Mouse (Mus musculus): ENCODE results near the gene Rbm38. TPM values are rescaled to one million over a fixed set of nuclear protein-coding genes. Genes with fewer than 3 reads are reported as not detected.

The Rbm38 gene
- total and polyA plus RNA-seq, 2 experiments from 2014 or later: 119 to 135 TPM

DNA sequence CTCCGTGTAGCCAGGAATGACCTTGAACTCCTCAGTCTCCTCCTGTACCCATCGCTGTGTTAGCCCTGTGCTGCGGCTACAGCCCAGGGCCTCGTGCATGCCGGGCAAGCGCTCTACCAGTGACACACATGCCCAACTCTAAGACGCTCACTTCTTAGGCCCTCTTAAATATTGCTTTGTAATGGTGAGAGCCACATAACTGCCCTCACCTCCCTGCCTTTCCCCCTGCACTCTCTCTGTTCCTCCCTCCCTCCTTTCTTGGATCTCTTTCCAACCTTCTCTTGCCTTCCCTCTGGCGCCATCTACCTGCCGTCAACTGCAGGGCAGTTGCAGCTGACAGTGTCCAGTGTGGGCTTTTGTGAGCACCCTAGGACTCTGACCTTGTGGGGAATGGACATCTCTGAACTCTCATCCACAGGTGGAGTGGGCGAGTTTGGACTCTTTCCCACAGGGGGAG, 60.5 kb downstream of the Rbm38 start:
- Histone ChIP-seq H3K9ac (replicated peaks; ENCODE audit: low read depth, low read length) (no peak overlapping the region), H3K4me1 (ENCODE audit: control insufficient read depth, insufficient read depth) (peaks cover 20% of the 10 kb centered on the region), H3K4me2 (ENCODE audit: low read depth, low read length) (no peak overlapping the region), H3K4me3 (ENCODE audit: low read depth, low read length) (no peak overlapping the region), H3K9me3 (replicated peaks; ENCODE audit: control insufficient read depth, low read length) (no peaks in the 10 kb centered on the region), H3K27ac (ENCODE audit: low read depth) (peak overlapping the region; percentile 68), H3K36me3 (replicated peaks; ENCODE audit: control insufficient read depth, insufficient read depth, low read length) (no peaks in the 10 kb centered on the region), H3K27me3 (ENCODE audit: control insufficient read depth, insufficient read depth, low read length) (no peaks in the 10 kb centered on the region)
- DNase-seq (ENCODE audit: low spot score): peak; percentile 85
- TF ChIP-seq CTCF (IDR thresholded peaks at IDR 0.05; ENCODE audit: low read depth) (peak; percentile 100), EP300 (IDR thresholded peaks at IDR 0.05; ENCODE audit: low read depth) (no peak)
- 31% methylated on average over 10 of the region's 10 CpGs for WGBS
- ATAC-seq (ENCODE audit: insufficient read depth, low read depth): peak; percentile 76

DNA sequence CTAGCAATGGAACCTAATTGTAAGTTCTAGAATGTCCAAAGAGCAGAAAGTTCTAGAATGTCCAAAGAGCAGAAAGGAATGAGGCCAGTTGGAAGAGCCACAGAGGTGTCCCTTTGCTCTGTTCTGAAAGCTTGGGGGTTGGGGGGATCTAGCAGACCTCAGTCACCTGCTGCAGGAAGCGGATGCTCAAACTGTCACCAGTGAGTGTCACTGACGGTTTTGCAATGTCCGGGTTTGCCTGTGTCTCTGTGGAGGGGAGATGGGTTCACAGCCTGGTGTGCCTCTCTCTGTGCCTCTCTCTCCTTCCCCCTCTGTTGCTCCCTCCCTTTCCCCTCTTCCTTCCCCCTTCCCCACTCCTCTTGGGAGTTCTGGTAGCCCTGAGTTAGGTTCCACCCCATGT, 62.4 kb downstream of the Rbm38 start:
- Histone ChIP-seq H3K36me3 (replicated peaks; ENCODE audit: control insufficient read depth, insufficient read depth, low read length) (no peaks in the 10 kb centered on the region), H3K27me3 (ENCODE audit: control insufficient read depth, insufficient read depth, low read length) (no peaks in the 10 kb centered on the region), H3K4me3 (ENCODE audit: low read depth, low read length) (no peak overlapping the region), H3K4me2 (ENCODE audit: low read depth, low read length) (no peak overlapping the region), H3K27ac (ENCODE audit: low read depth) (peak overlapping the region; percentile 60; the same call in 1 of the 2 replicates), H3K4me1 (ENCODE audit: control insufficient read depth, insufficient read depth) (peaks cover 20% of the 10 kb centered on the region), H3K9me3 (replicated peaks; ENCODE audit: control insufficient read depth, low read length) (no peaks in the 10 kb centered on the region), H3K9ac (replicated peaks; ENCODE audit: low read depth, low read length) (no peak overlapping the region)
- TF ChIP-seq EP300 (IDR thresholded peaks at IDR 0.05; ENCODE audit: low read depth): no peak
- TF ChIP-seq CTCF (IDR thresholded peaks at IDR 0.05; ENCODE audit: low read depth): no peak
- WGBS: 82% methylated on average over 3 of the region's 3 CpGs
- ATAC-seq (ENCODE audit: insufficient read depth, low read depth) (no peak), DNase-seq (ENCODE audit: low spot score) (no peak)

DNA sequence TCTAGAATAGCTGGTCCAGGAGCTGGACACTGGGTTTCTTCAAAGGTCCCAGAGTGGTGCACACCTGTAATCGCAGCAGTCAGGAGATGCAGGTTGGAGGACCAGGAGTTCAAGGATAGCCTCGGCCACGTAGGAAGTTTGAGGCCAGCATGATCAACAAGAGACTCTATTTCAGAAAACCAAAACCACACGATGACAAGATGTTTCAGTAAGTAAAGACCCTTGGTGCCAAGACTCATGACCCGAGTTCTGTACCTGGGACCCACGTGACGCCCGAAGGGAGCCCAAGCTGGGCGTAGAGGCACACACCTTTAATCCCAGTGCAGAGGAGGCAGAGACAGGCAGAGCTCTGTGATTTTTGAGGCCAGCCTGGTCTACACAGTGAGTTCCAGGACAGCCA, 62.8 kb downstream of the Rbm38 start:
- Histone ChIP-seq H3K4me2 (ENCODE audit: low read depth, low read length) (no peak overlapping the region), H3K27ac (ENCODE audit: low read depth) (peak overlapping the region; percentile 60; the same call in 1 of the 2 replicates), H3K9ac (replicated peaks; ENCODE audit: low read depth, low read length) (0 out of 2 replicates have a peak overlapping the region, but pooled peaks have one; percentile 38), H3K27me3 (ENCODE audit: control insufficient read depth, insufficient read depth, low read length) (no peaks in the 10 kb centered on the region), H3K4me1 (ENCODE audit: control insufficient read depth, insufficient read depth) (peaks cover 23% of the 10 kb centered on the region), H3K4me3 (ENCODE audit: low read depth, low read length) (no peak overlapping the region), H3K9me3 (replicated peaks; ENCODE audit: control insufficient read depth, low read length) (no peaks in the 10 kb centered on the region), H3K36me3 (replicated peaks; ENCODE audit: control insufficient read depth, insufficient read depth, low read length) (no peaks in the 10 kb centered on the region)
- WGBS: 77% methylated on average over 9 of the region's 9 CpGs
- DNase-seq (ENCODE audit: low spot score) (no peak), ATAC-seq (ENCODE audit: insufficient read depth, low read depth) (no peak)
- TF ChIP-seq CTCF (IDR thresholded peaks at IDR 0.05; ENCODE audit: low read depth) (no peak), EP300 (IDR thresholded peaks at IDR 0.05; ENCODE audit: low read depth) (no peak)

DNA sequence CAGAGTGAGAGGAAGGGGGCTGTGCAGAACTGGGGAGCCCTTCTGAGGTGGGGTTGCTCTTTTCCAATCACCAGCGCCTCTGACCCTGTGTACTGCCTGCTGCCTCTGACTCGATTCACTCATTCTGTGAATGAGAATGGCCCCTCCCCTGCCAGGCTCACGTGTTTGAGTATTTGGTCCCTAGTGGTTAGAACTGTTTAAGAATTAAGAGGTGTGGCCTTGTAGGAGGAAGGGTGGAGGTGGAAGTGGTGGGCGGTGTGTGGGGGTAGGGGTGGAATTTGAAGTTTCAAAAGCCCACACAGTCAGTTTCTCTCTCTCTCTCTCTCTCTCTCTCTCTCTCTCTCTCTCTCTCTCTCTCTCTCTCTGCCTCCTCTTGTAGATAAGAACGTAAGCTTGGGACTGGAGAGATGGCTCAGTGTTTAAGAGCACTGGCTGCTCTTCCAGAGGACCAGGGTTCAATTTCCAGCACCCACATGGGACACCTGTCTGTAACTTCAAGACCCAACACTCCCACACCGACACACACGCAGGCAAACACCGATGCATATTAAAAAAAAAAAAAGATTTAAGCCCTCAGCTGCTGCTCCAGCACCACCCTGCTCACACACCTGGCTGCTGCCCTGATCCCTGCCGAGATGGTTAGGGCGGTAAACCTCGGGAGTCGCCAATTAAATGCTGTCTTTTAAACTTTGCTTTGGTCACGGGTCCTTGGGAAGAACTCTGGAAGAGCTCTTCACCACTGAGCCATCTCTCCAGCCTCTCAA, 63.6 kb downstream of the Rbm38 start:
- peak; percentile 84 for DNase-seq (ENCODE audit: low spot score)
- ATAC-seq (ENCODE audit: insufficient read depth, low read depth): peak; percentile 40
- H3K4me3 ChIP-seq (ENCODE audit: low read depth, low read length): no peak overlapping the region
- peak overlapping the region; percentile 38; the same call in 1 of the 2 replicates for H3K9ac ChIP-seq (replicated peaks; ENCODE audit: low read depth, low read length)
- peak overlapping the region; percentile 16; the same call in 1 of the 2 replicates for H3K4me2 ChIP-seq (ENCODE audit: low read depth, low read length)
- H3K36me3 ChIP-seq (replicated peaks; ENCODE audit: control insufficient read depth, insufficient read depth, low read length): no peaks in the 10 kb centered on the region
- no peaks in the 10 kb centered on the region for H3K27me3 ChIP-seq (ENCODE audit: control insufficient read depth, insufficient read depth, low read length)
- H3K9me3 ChIP-seq (replicated peaks; ENCODE audit: control insufficient read depth, low read length): no peaks in the 10 kb centered on the region
- peaks cover 28% of the 10 kb centered on the region for H3K4me1 ChIP-seq (ENCODE audit: control insufficient read depth, insufficient read depth)
- peak overlapping the region; percentile 60; the same call in 1 of the 2 replicates for H3K27ac ChIP-seq (ENCODE audit: low read depth)
- 13% methylated on average over 13 of the region's 13 CpGs for WGBS
- no peak for TF ChIP-seq CTCF (IDR thresholded peaks at IDR 0.05; ENCODE audit: low read depth)
- no peak for TF ChIP-seq EP300 (IDR thresholded peaks at IDR 0.05; ENCODE audit: low read depth)

Other genes starting within 250 kb of the Rbm38 start
- gene Bmp7, start 80.2 kb upstream of the Rbm38 start, total RNA-seq (2014; rRNA removed; ENCODE audit: low replicate concordance): 51.3 and 60.3 TPM in 2 replicates
- 11.8 TPM in 2 replicates for gene Bmp7, start 80.2 kb upstream of the Rbm38 start, polyA plus RNA-seq (2015; fragmentation: Nextera tagmentation; extraction: Ambion mirVana)
- gene Spo11, start 42.8 kb upstream of the Rbm38 start, total RNA-seq (2014; rRNA removed; ENCODE audit: low replicate concordance): 19.1 TPM in 1 of 2 replicates, not detected in the other
- gene Spo11, start 42.8 kb upstream of the Rbm38 start, polyA plus RNA-seq (2015; fragmentation: Nextera tagmentation; extraction: Ambion mirVana): 0.18 TPM in 1 of 2 replicates, not detected in the other
- 80.2 and 83.4 TPM in 2 replicates for gene Rae1, start 20.4 kb upstream of the Rbm38 start, total RNA-seq (2014; rRNA removed; ENCODE audit: low replicate concordance)
- gene Rae1, start 20.4 kb upstream of the Rbm38 start, polyA plus RNA-seq (2015; fragmentation: Nextera tagmentation; extraction: Ambion mirVana): 70.5 and 76.7 TPM in 2 replicates
- not detected in 2 replicates for gene Ctcfl, start 99.0 kb downstream of the Rbm38 start, total RNA-seq (2014; rRNA removed; ENCODE audit: low replicate concordance)
- gene Ctcfl, start 99.0 kb downstream of the Rbm38 start, polyA plus RNA-seq (2015; fragmentation: Nextera tagmentation; extraction: Ambion mirVana): 0.22 and 0.26 TPM in 2 replicates
- 0.97 and 1.7 TPM in 2 replicates for gene Pck1, start 132.6 kb downstream of the Rbm38 start, total RNA-seq (2014; rRNA removed; ENCODE audit: low replicate concordance)
- gene Pck1, start 132.6 kb downstream of the Rbm38 start, polyA plus RNA-seq (2015; fragmentation: Nextera tagmentation; extraction: Ambion mirVana): 0.29 and 0.37 TPM in 2 replicates
- 3.1 TPM in 1 of 2 replicates, not detected in the other for gene Zbp1, start 198.4 kb downstream of the Rbm38 start, total RNA-seq (2014; rRNA removed; ENCODE audit: low replicate concordance)
- gene Zbp1, start 198.4 kb downstream of the Rbm38 start, polyA plus RNA-seq (2015; fragmentation: Nextera tagmentation; extraction: Ambion mirVana): 0.36 and 1.1 TPM in 2 replicates